Mouse (Mus musculus) mouse trophoblast stem cell (cell line): ENCODE measurements around the gene Phf10.
"Not testable (repeated sequence)": the region's sequence is repeated elsewhere in the genome, so short reads cannot be mapped to it uniquely, and the experiment has no call there.

Source experiments
- in situ Hi-C, 2 experiments: fragments of 300-500 bp; cut with MseI, MboI; formaldehyde crosslinking; loops; 2 replicates in 1 of 2; 3 replicates in 1 of 2; pipeline ENCODE4 v1.15.1; 2025

Gene Phf10

GRCm38 (mm10) chr17:14960951-14961556 lies at the start of gene Phf10:
Phf10 (minus strand) TSS chr17:14961273.
- in situ Hi-C loops: not testable (repeated sequence)

GRCm38 (mm10) chr17:15009706-15010413 lies 48.8 kb upstream of the Phf10 start, which contains the start of gene Gm3435:
Gm3435 (plus strand) TSS chr17:15010176.
- in situ Hi-C loops: not testable (repeated sequence)

GRCm38 (mm10) chr17:15009088-15009487 lies 48.0 kb upstream of the Phf10 start:
- in situ Hi-C loops: not testable (repeated sequence)

DNA sequence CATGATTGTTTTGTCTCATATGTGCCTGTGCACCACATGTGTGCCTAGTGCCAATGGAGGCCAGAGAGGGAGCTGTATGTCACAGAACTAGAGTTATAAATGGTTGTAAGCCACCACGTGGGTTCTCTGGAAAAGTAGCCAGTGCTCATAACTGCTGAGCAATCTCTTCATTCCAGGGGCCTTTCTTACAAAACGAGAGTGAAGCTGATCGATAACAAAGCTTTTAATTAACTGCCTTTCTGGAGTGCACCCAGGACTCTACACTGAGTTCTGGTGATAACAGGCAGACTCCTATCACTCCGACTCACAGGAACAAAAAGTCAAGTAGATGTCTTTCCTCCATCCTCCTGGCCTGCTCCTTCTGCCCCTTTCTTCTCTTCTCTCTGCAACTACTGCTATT lies 39.0 kb upstream of the Phf10 start:
- in situ Hi-C loops: not testable (repeated sequence)

GRCm38 (mm10) chr17:14994140-14994539 lies 33.1 kb upstream of the Phf10 start:
- in situ Hi-C loops: not testable (repeated sequence)

DNA sequence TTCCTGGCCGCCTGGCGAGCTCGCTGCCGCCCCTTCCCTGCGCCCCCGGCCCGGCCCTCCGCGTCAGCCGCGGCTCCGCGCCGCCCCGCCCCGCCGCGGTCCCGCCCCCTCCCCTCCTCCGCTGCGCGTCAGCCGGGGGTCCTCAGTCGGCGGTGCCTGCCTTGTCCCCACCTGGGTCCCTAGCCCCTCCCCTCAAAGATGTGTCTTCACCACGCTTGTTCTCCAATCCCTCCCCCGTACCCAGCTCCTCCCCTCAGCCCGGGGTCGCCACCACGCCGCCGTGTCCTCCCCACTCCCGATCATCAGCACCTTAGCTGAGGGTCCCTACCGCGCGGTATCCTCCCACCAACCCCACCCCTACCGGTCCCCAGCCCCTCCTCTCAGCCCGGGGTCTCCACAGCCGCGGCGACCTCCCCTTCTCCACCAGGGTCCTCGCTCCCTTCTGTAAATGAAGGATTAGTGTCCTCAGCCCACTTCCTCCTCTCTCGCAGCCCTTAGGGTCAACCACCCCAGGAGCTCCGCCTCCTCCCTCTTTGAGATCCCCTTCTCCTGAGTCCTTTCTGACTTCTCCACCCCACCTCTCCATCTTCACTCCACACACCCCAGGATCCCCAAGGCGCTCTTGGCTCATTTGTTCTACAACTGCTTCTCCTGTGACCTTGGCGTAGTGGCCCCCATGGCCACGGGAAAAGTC lies 32.2 kb upstream of the Phf10 start:
- in situ Hi-C loops: not testable (repeated sequence)

DNA sequence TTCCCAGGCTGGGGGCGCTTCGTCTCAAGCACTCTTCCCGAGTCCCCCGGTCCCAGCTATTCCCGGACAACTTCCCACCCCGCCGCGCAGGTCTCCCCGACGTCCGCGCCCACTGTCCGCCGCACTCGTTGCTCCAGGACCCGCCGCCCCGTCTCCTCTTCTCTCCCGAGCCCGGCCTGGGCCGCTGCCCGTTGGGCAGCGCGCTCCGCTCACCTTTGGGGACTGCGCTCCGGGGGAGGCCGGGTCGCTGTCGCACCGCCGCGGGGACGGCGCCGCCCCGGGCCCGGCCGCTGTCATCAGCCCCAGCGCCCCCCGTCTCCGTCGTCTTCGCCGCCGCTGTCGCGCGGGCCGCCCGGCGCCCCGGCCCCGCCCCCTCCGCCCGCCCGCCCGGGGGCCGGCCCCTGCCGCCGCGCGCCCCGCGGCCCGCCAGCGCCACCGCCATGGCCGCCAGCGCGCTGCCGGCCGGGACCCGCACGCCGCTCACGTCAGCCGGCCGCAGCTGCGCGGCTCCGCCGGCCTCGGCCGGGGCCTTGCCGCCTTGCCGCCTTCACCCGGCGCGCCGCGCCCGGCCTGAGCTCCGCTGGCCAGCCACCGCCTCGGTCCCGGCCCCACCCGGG lies 31.6 kb upstream of the Phf10 start:
- in situ Hi-C loops: not testable (repeated sequence)

DNA sequence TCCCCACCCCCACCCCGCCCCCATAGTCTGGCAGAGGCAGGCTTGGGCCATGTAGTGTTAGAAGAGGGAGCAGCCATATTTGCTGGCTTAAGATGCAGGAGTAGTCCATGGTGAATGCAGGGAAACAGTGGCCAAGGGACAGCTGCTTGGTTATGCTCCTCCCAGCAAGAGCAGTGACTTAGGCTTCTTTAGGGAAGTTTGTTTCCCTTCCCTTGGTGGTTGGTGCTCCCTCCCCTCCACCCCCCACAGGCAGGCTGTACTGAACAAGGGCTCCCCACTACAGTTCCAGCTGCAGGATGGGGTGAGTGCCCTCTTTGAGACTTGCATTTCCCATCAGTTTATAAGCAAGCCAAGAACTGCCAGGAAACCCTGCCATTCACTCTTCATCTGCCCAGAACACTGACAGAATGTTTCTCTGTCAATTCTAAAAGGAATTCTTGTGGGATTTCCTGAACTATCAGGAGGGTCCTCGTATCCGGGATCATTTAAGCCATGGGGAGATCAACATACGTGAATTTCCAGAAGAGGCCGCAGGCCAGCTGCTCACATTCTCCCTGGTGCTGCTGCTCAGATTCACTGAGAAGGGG lies 29.1 kb upstream of the Phf10 start:
- in situ Hi-C loops: not testable (repeated sequence)

GRCm38 (mm10) chr17:14978362-14979038 lies 17.4 kb upstream of the Phf10 start, which contains the start of the genes 9030025P20Rik and Gm3417:
9030025P20Rik (plus strand) TSS chr17:14978468.
Gm3417 (minus strand) TSS chr17:14978790.
- in situ Hi-C loops: not testable (repeated sequence)

GRCm38 (mm10) chr17:14977718-14978361 lies 16.8 kb upstream of the Phf10 start:
- in situ Hi-C loops: not testable (repeated sequence)

DNA sequence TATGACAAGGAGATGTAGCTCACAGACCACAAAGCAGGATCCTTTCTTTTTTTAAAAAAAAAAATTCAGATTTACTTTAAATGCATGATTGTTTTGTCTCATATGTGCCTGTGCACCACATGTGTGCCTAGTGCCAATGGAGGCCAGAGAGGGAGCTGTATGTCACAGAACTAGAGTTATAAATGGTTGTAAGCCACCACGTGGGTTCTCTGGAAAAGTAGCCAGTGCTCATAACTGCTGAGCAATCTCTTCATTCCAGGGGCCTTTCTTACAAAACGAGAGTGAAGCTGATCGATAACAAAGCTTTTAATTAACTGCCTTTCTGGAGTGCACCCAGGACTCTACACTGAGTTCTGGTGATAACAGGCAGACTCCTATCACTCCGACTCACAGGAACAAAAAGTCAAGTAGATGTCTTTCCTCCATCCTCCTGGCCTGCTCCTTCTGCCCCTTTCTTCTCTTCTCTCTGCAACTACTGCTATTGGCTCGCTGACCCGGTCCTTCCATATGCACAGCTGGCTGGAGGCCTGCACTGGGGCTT lies 7.4 kb upstream of the Phf10 start:
- in situ Hi-C loops: not testable (repeated sequence)

DNA sequence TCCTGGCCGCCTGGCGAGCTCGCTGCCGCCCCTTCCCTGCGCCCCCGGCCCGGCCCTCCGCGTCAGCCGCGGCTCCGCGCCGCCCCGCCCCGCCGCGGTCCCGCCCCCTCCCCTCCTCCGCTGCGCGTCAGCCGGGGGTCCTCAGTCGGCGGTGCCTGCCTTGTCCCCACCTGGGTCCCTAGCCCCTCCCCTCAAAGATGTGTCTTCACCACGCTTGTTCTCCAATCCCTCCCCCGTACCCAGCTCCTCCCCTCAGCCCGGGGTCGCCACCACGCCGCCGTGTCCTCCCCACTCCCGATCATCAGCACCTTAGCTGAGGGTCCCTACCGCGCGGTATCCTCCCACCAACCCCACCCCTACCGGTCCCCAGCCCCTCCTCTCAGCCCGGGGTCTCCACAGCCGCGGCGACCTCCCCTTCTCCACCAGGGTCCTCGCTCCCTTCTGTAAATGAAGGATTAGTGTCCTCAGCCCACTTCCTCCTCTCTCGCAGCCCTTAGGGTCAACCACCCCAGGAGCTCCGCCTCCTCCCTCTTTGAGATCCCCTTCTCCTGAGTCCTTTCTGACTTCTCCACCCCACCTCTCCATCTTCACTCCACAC lies 583 bp upstream of the Phf10 start:
- in situ Hi-C loops: not testable (repeated sequence)

- in situ Hi-C loops: no loop called here
Observed at GRCm38 (mm10) chr17:14960520-14960919, 553 bp downstream of the Phf10 start.

- in situ Hi-C loops: no loop called here
Observed at GRCm38 (mm10) chr17:14959979-14960378, 1.1 kb downstream of the Phf10 start.

DNA sequence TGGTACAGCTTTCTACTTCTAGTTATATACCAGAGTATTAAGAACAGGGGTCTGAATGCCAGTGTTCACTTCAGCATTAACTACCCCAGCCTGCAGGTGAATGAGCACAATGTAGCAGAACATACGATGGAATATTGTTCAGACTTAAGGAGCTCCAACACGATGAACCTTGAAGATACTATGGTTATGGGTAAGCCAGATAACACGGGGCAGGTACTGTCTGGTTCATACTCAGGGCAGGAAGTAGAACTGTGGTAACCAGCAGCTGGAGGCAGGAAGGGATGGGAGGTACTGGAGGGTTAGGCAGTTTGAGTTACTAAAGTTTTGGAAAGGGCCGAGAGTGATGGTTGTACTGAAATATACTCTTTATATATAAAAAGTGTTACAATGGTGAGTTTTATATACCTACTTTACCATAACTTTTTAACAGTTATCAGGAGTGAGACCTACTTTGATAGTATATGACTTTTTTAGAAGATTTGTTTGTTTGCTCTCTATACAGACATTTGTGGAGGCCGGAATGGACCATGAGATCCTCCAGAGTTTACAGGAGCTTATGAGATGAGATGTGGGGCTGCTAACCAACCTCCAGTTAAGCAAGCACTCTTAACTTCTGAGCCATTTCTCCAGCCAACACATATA lies 2.3 kb downstream of the Phf10 start:
- in situ Hi-C loops: no loop called here

DNA sequence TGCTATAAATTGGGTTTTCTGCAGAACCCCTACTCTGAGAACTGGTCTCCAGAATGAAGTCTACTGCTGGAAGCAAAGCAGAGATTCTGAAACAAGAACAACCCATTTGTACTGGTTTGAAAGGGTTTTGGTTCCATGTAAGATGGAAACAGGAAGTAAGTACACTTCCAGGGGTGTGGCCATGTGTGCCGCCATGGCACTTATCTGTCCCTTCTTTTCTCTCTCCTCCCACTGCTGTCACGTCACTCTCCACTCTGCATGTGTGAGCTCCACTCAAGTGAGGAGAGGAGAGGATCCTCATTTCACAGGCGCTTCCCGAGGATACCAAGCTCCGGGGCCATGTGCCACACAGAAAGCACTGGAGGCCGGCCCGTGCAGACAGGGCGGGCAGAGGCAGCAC lies 7.6 kb downstream of the Phf10 start:
- in situ Hi-C loops: no loop called here

DNA sequence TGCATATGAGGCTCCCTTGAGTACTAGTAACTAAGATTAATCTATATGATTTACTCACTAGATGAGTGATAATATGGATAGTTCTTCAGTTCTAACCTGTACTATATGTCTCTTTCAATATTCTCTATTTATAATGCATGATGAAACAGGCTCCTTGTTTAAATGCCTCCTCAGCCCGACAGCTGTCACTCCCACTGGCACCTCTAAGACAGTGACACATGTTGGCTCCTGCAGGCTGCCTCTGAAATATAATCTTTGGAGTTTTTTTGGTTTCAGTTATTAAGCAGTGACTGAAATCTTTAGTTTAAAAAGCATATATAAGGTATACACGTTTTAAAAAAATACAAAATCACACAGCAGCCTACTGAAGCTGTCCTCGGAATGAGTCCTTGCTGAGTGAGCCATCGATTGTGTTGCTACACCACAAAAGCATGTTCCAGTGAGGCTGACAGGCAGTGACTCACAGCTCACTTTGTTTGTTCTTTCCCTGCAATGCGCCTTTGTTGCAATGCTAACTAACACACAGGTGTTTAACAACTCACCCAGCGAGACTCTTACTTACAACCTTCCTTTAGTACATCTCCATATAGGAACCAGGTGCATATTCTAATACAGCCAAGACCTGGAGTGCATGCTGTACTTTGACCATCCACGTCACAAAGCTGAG lies 11.8 kb downstream of the Phf10 start:
- in situ Hi-C loops: no loop called here

- in situ Hi-C loops: no loop called here
Observed at GRCm38 (mm10) chr17:14944551-14944950, 16.5 kb downstream of the Phf10 start.

GRCm38 (mm10) chr17:14943729-14944059 lies 17.4 kb downstream of the Phf10 start:
- in situ Hi-C loops: no loop called here
